Mouse (Mus musculus) gastrocnemius, postnatal 25 days (tissue): ENCODE results near the gene Srp54a. TPM values are rescaled to one million over a fixed set of nuclear protein-coding genes. Genes with fewer than 3 reads are reported as not detected.
A peak's percentile ranks its signal among the peaks of the same experiment; 100 is the strongest.
"Not testable (repeated sequence)": the region's sequence is repeated elsewhere in the genome, so short reads cannot be mapped to it uniquely, and the experiment has no call there.

Experiments used
- DNase-seq: peaks from one replicate; pipeline ENCODE4 v3.0.0; 2022
- long read RNA-seq, 2 experiments: library from polyadenylated mRNA; stranded (forward); transcript quantifications; one replicate each; pipeline ENCODE4 v2.0.0; 2021
- total RNA-seq, 2 experiments: library from RNA; stranded (reverse); gene quantifications; 1 replicate in 1 of 2; 2 replicates in 1 of 2; pipeline ENCODE4 v1.2.3; 2021

Gene Srp54a
- 10 to 100 TPM; 62.6 to 69.8 TPM for total RNA-seq
- long read RNA-seq, experiment 1, full-length matches to known transcripts = 29 of 31 reads
- long read RNA-seq, experiment 1, partial matches to known transcripts = 2 of 31 reads
- long read RNA-seq, experiment 1, other reads (novel, unspliced or antisense) = 0 of 31 reads
- long read RNA-seq, experiment 2, full-length matches to known transcripts = 36 of 43 reads
- long read RNA-seq, experiment 2, partial matches to known transcripts = 2 of 43 reads
- long read RNA-seq, experiment 2, other reads (novel, unspliced or antisense) = 5 of 43 reads

DNA sequence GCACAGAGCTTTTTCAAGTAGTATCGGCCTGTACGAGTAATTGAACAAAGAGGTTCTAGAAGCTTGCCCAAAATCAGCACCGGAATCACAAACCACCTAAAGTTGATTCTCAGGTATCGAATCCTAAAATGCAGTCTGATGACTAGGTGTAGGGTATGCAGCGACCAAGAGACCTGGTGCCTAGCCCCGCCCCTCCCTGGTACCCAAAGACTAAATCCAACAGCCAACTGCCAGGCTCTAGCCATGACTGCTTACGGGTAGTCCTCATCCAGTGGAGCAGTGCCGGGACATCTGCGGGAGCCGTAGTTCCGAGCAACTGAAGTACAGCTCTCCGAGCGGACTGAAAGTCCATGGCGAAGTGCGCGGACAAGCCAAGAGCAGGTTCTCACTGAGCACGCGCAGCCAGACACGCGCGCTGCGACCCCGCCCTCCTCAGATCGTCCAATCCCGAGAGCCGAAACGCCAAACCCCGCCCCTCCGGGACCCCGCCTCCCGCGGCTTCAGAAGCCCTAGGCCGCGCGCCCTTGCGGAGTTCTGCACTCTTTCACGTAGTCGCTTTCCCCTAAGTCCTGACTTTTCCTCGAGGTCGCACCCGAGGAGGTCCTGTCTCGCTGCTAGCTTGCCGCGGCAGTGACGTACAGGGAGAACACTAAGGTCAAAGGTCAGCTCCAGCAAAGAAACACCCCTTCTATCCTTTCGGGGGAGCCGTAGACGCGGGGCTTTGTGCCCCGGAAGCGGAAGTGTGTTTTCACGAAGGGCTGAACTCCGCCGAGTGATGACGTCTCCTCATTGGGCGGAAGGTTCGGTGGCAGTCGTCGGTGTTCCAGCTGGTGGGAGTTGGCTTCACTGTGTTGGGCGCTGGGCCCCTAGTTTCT, at the start of gene Srp54a, which contains the start of gene 2700097O09Rik:
Gene Srp54a (plus strand): TSS at position 537 of the 875 bp plus-strand sequence.
Gene 2700097O09Rik (minus strand): TSS at position 385 of the 875 bp plus-strand sequence.
- DNase-seq = peak; percentile 91

DNA sequence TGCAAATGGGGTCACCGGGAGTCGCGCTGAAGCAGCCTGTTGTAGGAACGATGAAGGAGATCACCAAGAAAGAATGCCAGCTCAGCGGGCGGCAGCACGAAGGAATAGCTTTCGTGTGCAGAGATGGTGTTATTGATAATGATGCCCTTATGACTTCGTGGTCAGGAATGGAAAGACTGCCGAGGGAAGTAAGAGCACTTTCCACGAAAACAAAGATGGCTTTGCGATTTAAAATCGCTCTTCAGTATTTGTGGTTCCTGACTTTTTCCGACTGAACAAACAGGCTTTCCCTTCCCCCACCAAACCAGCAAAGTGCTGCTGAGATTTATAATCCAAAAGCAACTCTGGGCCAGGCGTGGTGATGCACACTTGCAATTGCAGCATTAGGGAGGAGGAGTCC, 39.1 kb upstream of the Srp54a start:
- DNase-seq = no peak

DNA sequence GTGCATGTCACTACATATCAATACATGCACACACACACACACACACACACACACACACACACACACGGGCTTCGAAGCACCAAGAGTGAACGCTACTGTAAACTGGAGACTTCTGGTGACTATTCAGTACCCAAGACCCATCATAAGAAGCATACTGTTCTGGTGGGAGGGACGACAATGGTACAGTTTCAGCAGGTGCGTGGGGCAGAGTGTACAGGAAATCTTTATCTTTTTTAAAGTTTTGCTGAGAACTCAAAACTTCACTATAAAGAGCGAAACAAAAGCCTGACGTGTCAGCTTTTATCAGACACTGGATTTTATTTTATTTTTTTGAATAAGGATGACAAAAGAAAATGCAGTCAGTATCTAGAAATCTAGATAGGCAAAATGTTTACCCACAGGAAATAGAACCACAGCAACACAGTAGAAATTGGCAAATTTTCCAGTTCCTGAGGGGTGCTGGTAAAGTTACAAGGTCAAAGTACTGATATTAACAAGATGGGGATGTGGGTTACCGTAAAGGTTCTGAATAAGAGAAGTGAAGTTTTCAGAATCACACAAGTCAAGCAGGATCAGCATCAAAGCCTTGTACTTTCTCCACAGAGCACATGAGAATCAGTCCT, 30.2 kb upstream of the Srp54a start:
- DNase-seq = no peak

DNA sequence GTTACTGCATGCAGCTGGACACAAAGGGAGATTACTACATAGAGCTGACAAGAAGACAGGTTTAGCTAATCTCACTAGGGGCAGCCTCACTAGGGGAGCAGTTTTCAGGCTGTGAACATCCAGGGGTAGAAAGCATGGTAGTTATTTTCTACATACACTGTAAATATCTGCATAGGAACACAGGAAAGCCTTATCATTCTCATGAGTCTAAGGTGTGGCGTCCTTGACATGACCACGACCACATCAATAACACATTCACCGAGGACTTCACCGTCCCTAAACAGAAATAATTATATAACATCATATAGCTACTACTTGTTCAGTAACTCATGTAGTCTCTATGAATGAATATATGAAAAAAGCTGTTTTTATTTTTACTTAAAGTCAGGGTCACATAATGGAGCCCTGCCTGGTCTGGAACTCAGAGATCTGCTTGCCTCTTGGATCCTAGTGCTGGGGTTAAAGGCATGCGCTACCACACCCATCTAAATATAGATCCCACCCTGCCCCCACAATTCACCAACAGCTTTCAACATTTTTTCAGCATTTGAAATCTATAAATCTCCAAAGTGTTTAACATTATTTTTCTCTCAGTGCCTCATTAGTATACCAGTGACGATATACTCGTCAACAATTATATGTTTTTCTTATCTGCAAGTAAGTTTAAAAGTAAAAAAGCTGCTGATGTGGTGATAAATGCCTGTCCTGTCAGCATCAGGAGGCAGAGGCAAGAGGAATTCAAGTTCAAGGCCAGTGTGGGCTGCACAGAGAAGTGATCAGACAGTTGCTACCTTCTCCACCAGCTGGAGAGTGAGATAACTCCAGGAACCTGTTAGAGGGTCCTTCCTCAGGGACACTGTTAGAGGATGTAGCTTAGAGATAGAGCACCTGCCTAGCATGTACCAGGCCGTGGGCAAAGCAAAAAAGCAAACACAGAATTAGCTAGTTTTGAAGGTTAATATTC, 28.6 kb upstream of the Srp54a start:
- no peak for DNase-seq

DNA sequence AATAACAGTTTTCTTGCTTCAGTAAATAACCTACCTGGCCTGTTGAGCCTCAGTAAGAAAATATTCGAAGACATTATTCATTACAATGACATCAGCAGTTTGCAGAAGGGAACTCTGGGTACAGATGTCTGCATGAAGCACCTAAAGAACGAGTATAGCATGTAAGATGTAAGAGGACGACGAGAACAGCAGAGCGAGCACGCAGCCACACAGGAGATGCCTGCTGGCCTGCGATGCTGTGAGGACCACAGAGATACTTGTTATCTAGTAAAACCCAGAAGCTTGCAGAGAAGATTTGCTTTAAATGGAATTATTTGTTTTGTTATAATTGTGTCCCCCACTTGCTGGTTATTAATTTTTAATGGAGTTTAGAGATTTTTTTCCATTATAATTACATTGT, 26.8 kb upstream of the Srp54a start:
- no peak for DNase-seq

DNA sequence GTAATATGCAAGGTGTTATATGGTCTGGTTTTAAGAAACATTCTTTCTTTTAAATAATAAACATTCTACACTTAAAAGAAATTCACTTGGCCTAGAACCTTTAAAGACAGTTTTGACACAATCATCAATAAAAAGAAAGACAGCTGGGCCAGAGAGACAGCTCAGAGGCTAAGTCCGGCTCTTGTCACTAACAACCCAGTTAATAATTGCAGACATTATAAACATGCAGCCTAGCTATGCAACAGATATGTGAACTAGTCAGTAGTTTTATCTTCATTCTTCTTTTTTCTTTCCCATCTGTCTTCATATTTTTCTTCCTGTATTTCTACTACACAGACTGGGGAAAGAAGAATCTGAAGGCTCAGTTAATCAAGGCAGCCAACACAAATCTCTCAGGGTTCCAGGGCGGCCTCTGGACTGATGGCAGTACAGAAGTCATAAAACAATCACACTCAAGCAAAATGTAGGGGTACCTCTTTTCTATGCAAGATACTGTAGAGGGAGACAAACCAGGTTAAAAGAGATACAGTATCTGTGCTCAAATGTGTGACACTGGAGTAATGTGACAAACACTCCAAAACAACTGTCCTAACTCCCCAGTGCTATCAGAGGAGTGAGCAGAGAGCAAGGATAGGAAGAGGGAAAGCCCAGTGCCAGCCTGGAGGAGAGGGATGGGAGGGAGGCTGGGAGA, 25.4 kb upstream of the Srp54a start:
- DNase-seq = no peak

DNA sequence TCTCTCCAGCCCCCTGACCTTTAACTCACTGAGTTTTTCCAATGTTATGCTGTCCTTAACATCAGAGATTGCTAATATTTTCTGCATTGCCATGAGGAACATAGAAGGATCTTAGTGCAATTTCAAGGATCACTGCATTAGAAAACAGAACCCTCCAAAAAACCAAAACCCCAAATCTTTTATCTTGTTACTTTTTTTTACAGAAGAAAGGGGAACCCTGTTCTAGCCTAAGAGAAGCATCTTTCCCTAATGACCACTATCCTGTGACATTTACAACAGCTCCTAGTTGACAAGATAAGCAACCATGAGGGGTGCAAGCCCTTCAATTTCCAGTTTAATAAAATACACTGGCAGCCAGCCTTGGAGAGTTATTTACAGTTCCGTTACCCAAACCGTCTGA, 23.4 kb upstream of the Srp54a start:
- no peak for DNase-seq

DNA sequence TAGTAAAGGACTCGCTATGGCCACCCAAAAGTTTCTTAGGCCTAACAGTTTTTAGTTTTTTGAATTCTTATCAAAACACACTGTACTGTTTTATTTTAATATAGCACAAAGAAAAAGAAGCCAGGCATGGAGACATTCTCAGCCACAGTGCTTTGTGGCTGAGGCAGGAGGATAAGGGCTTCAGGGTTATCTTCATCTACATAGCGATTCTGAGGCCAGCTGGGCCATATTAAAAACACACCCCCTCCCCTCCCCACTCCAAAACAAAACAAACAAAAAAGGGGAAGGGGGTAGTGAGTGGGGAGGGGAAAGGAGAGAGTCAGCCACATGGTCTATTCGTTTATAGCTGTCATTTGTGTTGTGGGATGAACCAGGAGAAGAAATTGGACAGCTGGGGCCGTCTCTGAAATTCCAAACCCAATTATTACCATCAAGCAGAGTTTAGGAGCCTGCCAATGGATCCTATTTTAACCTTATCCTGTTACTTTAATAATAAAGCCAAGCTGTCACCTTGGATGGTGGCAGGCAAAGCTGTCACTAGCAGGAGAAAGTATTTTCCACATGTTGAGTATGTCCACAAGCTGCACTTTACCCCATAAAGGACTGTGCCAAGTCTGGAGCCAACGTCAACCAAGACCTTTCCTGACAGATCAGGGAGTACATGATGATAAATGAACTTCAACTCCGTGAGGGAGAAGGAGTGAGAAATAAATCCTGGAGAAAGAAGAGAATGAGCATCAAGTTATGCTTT, 21.0 kb upstream of the Srp54a start:
- DNase-seq = peak; percentile 28

DNA sequence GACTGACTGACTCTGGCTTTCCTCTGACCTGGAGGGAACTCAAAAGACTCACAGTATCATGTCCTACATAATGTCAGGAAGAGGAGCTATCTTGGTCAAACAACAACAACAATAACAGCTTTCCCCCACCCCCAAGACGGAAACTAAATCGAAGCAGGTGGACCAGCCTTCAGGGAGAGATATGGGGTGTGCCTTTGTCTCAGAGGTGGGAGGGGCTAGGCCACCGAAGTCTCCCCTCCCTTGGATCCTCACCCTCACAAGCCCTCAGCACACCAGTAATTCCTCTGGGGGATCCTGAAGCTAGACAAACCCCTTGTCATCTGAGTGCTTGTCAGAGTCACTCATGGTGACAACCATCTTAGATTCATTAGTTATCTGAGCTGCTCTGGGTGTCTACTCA, 20.2 kb upstream of the Srp54a start:
- DNase-seq = no peak

DNA sequence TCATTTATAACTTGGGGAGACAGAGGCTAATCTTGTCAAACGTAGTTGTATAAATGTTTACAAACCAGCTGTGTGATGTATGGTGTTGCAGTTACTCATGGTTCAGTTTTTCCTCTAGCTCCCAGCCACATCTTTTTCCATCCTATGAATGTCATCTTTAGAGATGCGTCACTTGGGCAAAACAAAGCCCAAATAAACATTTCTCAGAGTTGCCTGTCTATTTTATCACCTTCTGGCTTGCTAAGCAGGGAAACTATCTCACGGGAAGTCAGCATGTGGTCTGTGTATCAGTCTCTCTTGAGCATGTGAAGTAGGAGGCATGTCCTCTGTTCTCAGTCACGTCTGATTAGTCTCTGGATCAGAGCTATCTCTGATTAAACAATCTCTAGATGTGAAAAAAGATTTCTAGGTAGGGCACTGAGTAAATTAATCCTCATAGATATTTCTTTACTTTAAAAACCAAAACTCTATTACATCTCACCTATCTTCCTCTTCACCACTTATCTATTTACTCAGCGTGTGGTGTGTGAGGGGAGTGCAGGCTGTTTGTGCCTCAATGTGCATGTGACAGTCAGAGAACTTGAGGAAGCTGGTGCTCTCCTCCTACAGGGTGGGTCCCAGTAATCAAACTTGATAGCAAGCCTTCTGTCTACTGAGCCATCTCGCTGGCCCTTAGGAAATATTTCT, 19.7 kb upstream of the Srp54a start:
- DNase-seq = no peak

DNA sequence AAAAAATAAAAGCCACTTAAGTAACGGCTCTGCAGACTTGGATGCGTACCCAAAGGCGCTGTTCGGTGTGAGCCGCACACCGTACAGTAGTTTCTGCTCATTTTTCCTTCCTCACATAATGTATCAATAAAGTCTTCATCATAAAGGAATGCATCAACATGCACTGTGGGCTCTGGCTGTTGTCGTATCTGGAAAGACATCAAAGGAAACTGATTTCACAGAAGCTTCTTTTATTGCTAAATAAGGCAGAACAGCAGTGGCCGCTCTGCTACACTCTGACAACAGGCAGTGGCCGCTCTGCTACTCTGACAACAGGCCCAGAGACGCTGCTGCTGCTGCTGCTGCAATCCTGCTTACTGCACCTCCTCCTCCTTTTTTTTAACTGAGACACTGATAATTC, 19.1 kb upstream of the Srp54a start:
- DNase-seq = no peak

DNA sequence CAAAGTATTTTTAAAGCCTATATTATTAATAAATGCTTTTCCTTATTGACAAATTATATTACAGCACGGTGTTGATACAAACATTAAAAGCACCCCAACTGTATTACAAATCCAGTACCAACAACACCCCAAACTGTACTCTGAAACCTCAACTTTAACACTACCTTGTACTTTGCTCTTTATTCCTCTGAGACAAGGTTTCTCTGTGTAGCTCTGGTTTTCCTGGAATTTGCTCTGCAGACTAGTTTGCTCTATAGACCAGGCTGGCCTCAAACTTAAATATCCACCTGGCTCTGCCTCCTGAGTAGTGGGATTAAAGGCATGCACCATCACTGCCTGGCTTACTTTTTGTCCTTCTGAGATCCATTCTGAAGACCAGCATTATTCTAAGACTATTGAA, 17.9 kb upstream of the Srp54a start:
- DNase-seq = no peak

DNA sequence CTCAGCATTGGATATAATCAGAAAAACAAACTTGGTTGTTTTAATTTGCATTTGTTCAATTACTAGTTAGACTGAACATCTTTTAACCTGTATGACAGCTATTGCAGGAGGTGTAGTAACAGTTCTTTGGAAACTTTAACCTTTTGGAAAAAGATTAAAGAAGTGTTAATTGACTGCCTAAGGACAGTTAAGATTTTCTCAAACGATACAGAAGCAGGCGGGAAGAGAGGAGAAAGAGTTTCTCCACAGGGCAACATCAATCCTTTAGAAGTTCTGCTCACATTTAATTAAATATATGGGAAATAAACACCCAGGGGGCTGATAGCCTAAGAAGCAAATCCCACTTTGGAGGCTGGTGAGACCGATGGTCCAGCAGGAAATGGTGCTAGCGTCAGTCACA, 7.6 kb upstream of the Srp54a start:
- DNase-seq = no peak

DNA sequence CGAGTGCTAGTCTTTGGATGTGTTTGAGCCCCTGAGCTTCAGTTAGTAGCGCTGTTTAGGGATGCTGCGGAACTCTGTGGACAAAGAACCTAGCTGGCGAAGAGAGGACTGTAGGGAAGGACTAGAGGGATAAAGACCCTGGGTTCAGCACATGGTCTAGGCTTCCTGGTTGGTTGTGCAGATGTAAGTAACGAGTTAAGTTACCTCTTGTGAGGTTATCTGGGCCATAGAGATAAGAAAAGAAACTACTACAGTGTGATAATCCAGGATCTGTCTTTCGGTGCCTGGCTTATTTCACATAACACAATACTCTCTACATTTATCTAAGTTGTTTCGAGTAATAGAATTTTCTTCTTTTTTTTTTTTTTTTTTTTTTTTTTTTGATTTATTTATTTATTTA, 6.4 kb upstream of the Srp54a start:
- DNase-seq = no peak

DNA sequence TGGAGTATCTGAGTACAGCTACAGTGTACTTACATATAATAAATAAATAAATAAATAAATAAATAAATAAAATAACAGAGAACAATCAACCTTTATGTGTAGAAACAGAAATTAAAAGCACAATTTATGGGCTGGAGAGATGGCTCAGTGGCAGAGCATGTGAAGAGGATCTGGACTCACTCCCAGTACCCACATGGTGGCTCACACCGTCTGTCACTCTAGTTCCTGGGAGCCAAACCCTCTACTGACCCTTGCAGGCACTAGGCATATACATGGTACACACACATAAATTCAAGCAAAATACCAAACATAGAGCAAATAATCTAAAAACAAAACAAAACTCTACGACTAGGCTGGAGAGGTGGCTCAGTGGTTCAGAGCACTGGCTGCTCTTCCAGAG, 4.8 kb upstream of the Srp54a start:
- no peak for DNase-seq

DNA sequence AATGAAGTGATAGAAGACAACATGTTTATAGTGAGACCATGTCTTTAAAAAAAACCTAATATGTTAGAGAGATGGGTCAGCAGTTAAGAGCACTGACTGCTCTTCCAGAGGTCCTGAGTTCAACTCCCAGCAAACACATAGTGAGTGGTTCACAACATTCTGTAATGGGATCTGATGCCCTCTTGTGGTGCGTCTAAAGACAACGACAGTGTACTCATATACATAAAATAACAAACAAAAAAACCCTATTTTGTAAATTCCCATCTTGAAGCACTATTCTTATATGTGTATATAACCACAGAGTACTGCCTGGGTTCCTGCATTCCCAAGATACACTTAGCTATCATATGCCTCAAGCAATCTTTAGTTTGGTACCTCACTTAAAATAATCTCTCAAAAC, 1.4 kb upstream of the Srp54a start:
- DNase-seq = not testable (repeated sequence)

DNA sequence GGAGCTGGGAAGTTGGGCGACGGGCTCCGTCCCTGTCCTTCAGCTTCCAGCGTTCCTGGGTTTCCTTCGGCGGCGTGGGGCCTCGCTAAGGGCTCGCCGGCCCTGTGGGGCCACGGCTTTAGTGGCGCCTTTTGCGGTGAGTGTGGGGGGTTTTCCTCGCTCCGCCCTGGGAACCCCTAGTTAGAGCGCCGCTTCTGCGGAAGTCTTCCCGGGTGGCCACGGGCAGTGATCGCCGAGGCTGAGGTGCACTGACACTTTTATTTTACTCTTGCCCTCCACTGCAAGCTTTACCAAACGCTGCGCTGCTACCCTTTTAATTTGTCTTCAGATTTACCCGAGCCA, 510 bp downstream of the Srp54a start:
- DNase-seq = not testable (repeated sequence)

DNA sequence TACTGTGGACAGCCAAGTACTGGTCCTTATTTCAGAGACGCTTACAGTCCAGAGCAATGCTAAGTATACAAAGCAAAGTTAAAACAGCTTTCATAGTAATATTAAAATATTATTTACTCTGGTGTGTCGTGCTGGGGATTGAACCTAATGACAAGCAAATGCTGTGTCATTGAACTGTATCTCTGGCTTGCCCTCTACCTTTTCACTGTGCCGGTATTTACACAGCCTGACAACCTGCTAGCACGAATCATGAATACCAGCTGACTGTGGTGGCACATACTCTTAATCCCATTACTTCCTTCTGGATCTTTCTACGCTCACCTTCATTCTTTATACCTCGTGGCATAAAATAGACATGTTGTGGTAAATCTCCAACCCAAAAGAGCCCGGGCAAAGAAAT, 12.1 kb downstream of the Srp54a start:
- not testable (repeated sequence) for DNase-seq

DNA sequence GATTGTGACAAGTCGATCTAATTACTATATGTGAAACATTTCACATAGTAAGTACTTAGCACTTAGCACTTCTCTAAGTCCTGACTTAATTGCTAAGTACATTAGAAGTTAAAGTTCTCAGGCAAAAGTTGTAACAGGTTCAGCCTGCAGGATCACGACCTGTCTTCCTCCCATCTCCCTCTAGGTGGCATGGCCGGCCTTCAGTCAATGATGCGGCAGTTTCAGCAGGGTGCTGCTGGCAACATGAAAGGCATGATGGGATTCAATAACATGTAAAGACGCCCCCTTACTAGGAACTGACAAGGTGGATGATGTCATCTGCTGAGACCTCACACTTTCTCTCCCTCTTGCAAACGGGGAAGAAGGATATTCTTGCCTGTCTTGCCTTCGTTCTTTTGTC, 32.6 kb downstream of the Srp54a start:
- not testable (repeated sequence) for DNase-seq

DNA sequence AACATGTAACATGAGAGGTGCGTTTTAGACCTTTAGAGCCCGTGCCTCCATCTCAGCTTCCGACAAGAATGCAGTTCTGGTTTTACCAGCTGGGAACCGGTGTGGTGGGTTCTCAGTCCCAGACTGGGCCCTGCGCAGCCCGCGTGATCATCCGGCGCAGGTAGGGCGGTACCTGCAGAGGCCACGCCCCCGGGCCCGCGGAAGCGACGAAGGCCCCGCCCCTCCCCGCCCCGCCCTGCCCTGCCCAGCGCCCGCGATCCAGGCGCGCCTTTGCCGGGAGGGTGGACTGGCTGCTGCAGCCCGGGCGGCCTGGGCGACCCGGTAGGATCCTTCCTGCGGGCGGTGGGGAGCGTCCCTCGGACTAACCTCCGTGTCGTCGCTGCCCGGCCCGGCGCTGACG, 44.2 kb downstream of the Srp54a start, which contains the start of gene Fam177a:
Gene Fam177a (plus strand): TSS at position 228 of the 400 bp plus-strand sequence.
- not testable (repeated sequence) for DNase-seq
